Mouse (Mus musculus) MEL (cell line): ENCODE data around the gene Dnajb6. TPM values are rescaled to one million over a fixed set of nuclear protein-coding genes. Genes with fewer than 3 reads are reported as not detected.
"Not testable (repeated sequence)": the region's sequence is repeated elsewhere in the genome, so short reads cannot be mapped to it uniquely, and the experiment has no call there.

ENCODE experiments used
- DNase-seq: peaks from one replicate; pipeline ENCODE4 v3.0.0; 2011; ENCODE audit warnings: low read depth, low spot score
- H3K27ac ChIP-seq: 2 replicates; pipeline ENCODE4 v1.5.1; 2012; ENCODE audit warnings: low read depth, mild to moderate bottlenecking, control low read depth, low read length, moderate library complexity; ENCODE audit not compliant: control insufficient read depth
- H3K27me3 ChIP-seq, 2 experiments: fragments of 150-350 bp in 1 of 2; sonication (generic) in 1 of 2; 2 replicates each; pipeline ENCODE4 v1.6.1; 2012; ENCODE audit warnings: low read length in 2 of 2, mild to moderate bottlenecking in 2 of 2, improper control_type of control experiment in 1 of 2, moderate library complexity in 1 of 2; ENCODE audit not compliant: insufficient read depth in 2 of 2, control insufficient read depth in 1 of 2
- H3K36me3 ChIP-seq, 2 experiments: 2 replicates each; pipeline ENCODE4 v1.6.1; 2012 to 2014; ENCODE audit warnings: low read length in 2 of 2, improper control_type of control experiment in 1 of 2, inconsistent platforms in 1 of 2, mild to moderate bottlenecking in 1 of 2; ENCODE audit not compliant: insufficient read depth in 2 of 2, control insufficient read depth in 1 of 2
- H3K4me1 ChIP-seq, 2 experiments: fragments of 150-350 bp in 1 of 2; sonication (generic) in 1 of 2; 2 replicates each; pipeline ENCODE4 v1.6.1; 2012; ENCODE audit warnings: low read length in 2 of 2, improper control_type of control experiment in 1 of 2, mild to moderate bottlenecking in 1 of 2; ENCODE audit not compliant: insufficient read depth in 2 of 2, control insufficient read depth in 1 of 2
- H3K4me3 ChIP-seq, 2 experiments: fragments of 150-350 bp in 1 of 2; sonication (generic) in 1 of 2; 2 replicates each; pipeline ENCODE4 v1.5.1; 2012; ENCODE audit warnings: low read depth in 2 of 2, low read length in 2 of 2, mild to moderate bottlenecking in 2 of 2, moderate library complexity in 2 of 2, control low read depth in 1 of 2, improper control_type of control experiment in 1 of 2; ENCODE audit not compliant: control insufficient read depth in 1 of 2, insufficient read depth in 1 of 2
- H3K79me2 ChIP-seq: 2 replicates; pipeline ENCODE4 v1.6.1; 2012; ENCODE audit warnings: mild to moderate bottlenecking, low read length, moderate library complexity; ENCODE audit not compliant: control insufficient read depth, poor library complexity, insufficient read depth
- H3K9ac ChIP-seq: 2 replicates; pipeline ENCODE4 v1.6.1; 2012; ENCODE audit warnings: low read depth, mild to moderate bottlenecking, control low read depth, low read length, moderate library complexity; ENCODE audit not compliant: control insufficient read depth, poor library complexity, severe bottlenecking
- H3K9me3 ChIP-seq: fragments of 150-350 bp; sonication (generic); replicated peaks from 2 replicates; pipeline ENCODE4 v1.6.1; 2012; ENCODE audit warnings: mild to moderate bottlenecking, low read length, improper control_type of control experiment, moderate library complexity; ENCODE audit not compliant: insufficient read depth
- BHLHE40 ChIP-seq: IDR thresholded peaks from 2 replicates; pipeline ENCODE4 v1.6.1; 2012; ENCODE audit warnings: low read depth, mild to moderate bottlenecking, inconsistent platforms, low read length, improper control_type of control experiment, borderline replicate concordance
- CHD1 ChIP-seq: IDR thresholded peaks from 2 replicates; pipeline ENCODE4 v1.6.1; 2012; ENCODE audit warnings: low read depth, mild to moderate bottlenecking, inconsistent platforms, low read length, improper control_type of control experiment
- CTCF ChIP-seq, 3 experiments: IDR thresholded peaks in 2 of 3; conservative IDR thresholded peaks in 1 of 3; 2 replicates each; pipeline ENCODE4 v1.5.1; 2011 to 2012; ENCODE audit warnings: low read length in 3 of 3, low read depth in 2 of 3, mild to moderate bottlenecking in 2 of 3, improper control_type of control experiment in 1 of 3, inconsistent platforms in 1 of 3, mixed read lengths in 1 of 3, moderate library complexity in 1 of 3; ENCODE audit not compliant: control insufficient read depth in 1 of 3, insufficient read depth in 1 of 3, poor library complexity in 1 of 3, severe bottlenecking in 1 of 3
- E2F4 ChIP-seq: IDR thresholded peaks from 2 replicates; pipeline ENCODE4 v1.6.1; 2011; ENCODE audit warnings: low read depth, low read length, improper control_type of control experiment, borderline replicate concordance
- GABPA ChIP-seq: IDR thresholded peaks from 2 replicates; pipeline ENCODE4 v1.6.1; 2012; ENCODE audit warnings: low read depth, mild to moderate bottlenecking, inconsistent platforms, low read length, improper control_type of control experiment, moderate library complexity
- KAT2A ChIP-seq: conservative IDR thresholded peaks from 2 replicates; pipeline ENCODE4 v1.6.1; 2012; ENCODE audit warnings: low read depth, low read length, improper control_type of control experiment, inconsistent platforms
- MAFK ChIP-seq: IDR thresholded peaks from 2 replicates; pipeline ENCODE4 v1.6.1; 2011; ENCODE audit warnings: low read depth, mild to moderate bottlenecking, low read length, improper control_type of control experiment, borderline replicate concordance
- MXI1 ChIP-seq: IDR thresholded peaks from 2 replicates; pipeline ENCODE4 v1.6.1; 2011; ENCODE audit warnings: mild to moderate bottlenecking, low read depth, low read length, improper control_type of control experiment
- NELFE ChIP-seq: IDR thresholded peaks from 2 replicates; pipeline ENCODE4 v1.6.1; 2011; ENCODE audit warnings: low read depth, low read length, improper control_type of control experiment
- POLR2A ChIP-seq, 2 experiments: IDR thresholded peaks; 2 replicates each; pipeline ENCODE4 v1.6.1; 2011 to 2012; ENCODE audit warnings: low read length in 2 of 2, mild to moderate bottlenecking in 2 of 2, control low read depth in 1 of 2, improper control_type of control experiment in 1 of 2, low read depth in 1 of 2, moderate library complexity in 1 of 2; ENCODE audit not compliant: control insufficient read depth in 1 of 2, insufficient read depth in 1 of 2, poor library complexity in 1 of 2
- POLR2AphosphoS5 ChIP-seq: IDR thresholded peaks from 2 replicates; pipeline ENCODE4 v1.6.1; 2012; ENCODE audit warnings: low read depth, borderline replicate concordance, mild to moderate bottlenecking, inconsistent platforms, low read length, moderate library complexity, mixed read lengths
- RAD21 ChIP-seq: IDR thresholded peaks from 2 replicates; pipeline ENCODE4 v1.6.1; 2011; ENCODE audit warnings: mild to moderate bottlenecking, low read depth, low read length, improper control_type of control experiment
- SMC3 ChIP-seq: IDR thresholded peaks from 2 replicates; pipeline ENCODE4 v1.6.1; 2011; ENCODE audit warnings: low read depth, low read length, improper control_type of control experiment
- TCF12 ChIP-seq: IDR thresholded peaks from 2 replicates; pipeline ENCODE4 v1.6.1; 2014; ENCODE audit warnings: low read depth, mild to moderate bottlenecking, inconsistent platforms, low read length, improper control_type of control experiment, moderate library complexity
- UBTF ChIP-seq: IDR thresholded peaks from 2 replicates; pipeline ENCODE4 v1.6.1; 2012; ENCODE audit warnings: low read depth, mild to moderate bottlenecking, inconsistent platforms, low read length, improper control_type of control experiment, moderate library complexity, borderline replicate concordance; ENCODE audit not compliant: insufficient read depth
- ZC3H11A ChIP-seq: IDR thresholded peaks from 2 replicates; pipeline ENCODE4 v1.6.1; 2012; ENCODE audit warnings: low read depth, mild to moderate bottlenecking, inconsistent platforms, low read length, improper control_type of control experiment
- ZMIZ1 ChIP-seq: IDR thresholded peaks from 2 replicates; pipeline ENCODE4 v1.6.1; 2012; ENCODE audit warnings: low read depth, mild to moderate bottlenecking, inconsistent platforms, low read length, improper control_type of control experiment, moderate library complexity
- polyA plus RNA-seq, 2 experiments: library from polyadenylated mRNA; stranded (reverse) in 1 of 2; unstranded in 1 of 2; fragments of >175 nt in 1 of 2; fragments of >200 nt in 1 of 2; gene quantifications; 2 replicates each; pipeline versions ENCODE4 v1.2.1 to v1.2.4; 2012; ENCODE audit warnings: low replicate concordance in 2 of 2, low read depth in 1 of 2; ENCODE audit not compliant: insufficient read length in 2 of 2, insufficient read depth in 1 of 2, missing spikeins in 1 of 2
- total RNA-seq: library from RNA; depleted of rRNA; stranded (reverse); fragments of 300-350 nt; gene quantifications from 2 replicates; pipeline ENCODE4 v1.2.3, GENCODE M21; 2012

The Dnajb6 gene
- total and polyA plus RNA-seq, 3 experiments, result 131 to 157 TPM; not detected in 1

DNA sequence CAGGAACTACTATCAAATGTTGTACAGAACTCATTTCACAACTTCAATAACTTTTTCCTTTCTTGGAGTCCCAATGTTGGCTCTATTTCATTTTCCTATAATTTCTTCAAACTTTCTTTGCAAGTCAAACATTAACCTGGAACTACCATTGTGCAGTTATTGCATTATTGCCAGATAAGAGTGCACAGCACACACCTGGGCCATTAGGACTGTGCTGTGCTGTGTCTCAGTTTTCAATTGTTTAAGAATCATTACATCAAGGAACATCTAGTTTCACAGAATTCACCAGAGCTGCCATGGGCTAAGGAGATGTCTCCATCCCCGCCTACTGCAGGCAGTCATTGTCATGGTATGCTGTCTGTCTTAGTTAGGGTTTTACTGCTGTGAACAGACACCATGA is 73.5 kb downstream of the Dnajb6 start:
- peaks cover 0 to 1% of the 10 kb centered on the region in 2 experiments; a peak in 1 of 4 replicates for H3K27me3 ChIP-seq
- H3K4me3 ChIP-seq, result no peak overlapping the region
- no peak for DNase-seq
- no peaks in the 10 kb centered on the region for H3K9me3 ChIP-seq
- H3K36me3 ChIP-seq, result no peaks in the 10 kb centered on the region
- no peak overlapping the region for H3K9ac ChIP-seq
- H3K4me1 ChIP-seq, result no peaks in the 10 kb centered on the region
- H3K27ac ChIP-seq, result no peak overlapping the region
- no peak for TF ChIP-seq CHD1
- TF ChIP-seq POLR2A (IDR thresholded peaks at IDR 0.05; ENCODE audit: control insufficient read depth in 1 of 2, insufficient read depth in 1 of 2, low read depth in 1 of 2, low read length in 2 of 2, poor library complexity in 1 of 2), result no peak
- no peak for TF ChIP-seq SMC3
- no peak for TF ChIP-seq GABPA
- no peak for TF ChIP-seq BHLHE40
- TF ChIP-seq RAD21, result no peak
- TF ChIP-seq NELFE, result no peak
- TF ChIP-seq UBTF, result no peak
- no peak for TF ChIP-seq MXI1
- no peak for TF ChIP-seq E2F4
- no peak for TF ChIP-seq ZMIZ1
- no peak for TF ChIP-seq MAFK
- TF ChIP-seq TCF12, result no peak
- no peak for TF ChIP-seq CTCF (IDR thresholded peaks at IDR 0.05 in 2 of 3, conservative IDR thresholded peaks at IDR 0.05 in 1 of 3; ENCODE audit: control insufficient read depth in 1 of 3, insufficient read depth in 1 of 3, low read depth in 2 of 3, low read length in 3 of 3, poor library complexity in 1 of 3, severe bottlenecking in 1 of 3)
- TF ChIP-seq ZC3H11A, result no peak
- no peak for TF ChIP-seq POLR2AphosphoS5
- no peak for TF ChIP-seq KAT2A
- TF ChIP-seq, all 39 proteins: peak for 0
- no peaks in the 10 kb centered on the region for H3K79me2 ChIP-seq

DNA sequence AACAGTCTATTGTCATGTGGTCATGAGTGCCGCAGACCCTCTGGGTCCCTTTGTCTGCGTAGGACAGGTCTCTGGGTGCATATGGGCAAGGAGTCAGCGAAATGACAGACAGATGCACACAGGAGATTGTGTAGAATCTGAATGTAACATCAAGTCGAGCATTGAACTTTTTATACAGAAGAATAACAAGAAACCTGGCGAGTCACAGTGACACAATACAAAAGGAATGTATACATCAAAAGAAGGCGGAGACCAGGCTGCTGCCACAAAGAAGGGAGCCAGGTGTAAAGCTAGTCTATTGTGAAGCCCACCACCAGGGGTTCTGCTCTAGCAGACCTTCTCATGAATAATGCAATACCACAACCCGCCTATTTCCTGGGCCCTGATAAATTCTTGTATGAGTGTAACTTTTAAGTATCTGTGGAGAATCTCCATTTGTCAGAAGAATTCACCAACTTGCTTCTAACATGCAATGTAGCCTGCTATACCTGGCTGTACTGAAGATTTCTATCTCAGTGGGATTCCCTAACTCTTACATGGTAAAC is 76.0 kb downstream of the Dnajb6 start:
- not testable (repeated sequence) for H3K36me3 ChIP-seq, DNase-seq, H3K4me3 ChIP-seq, H3K9me3 ChIP-seq, H3K4me1 ChIP-seq, H3K27ac ChIP-seq, H3K79me2 ChIP-seq, H3K27me3 ChIP-seq, H3K9ac ChIP-seq
